Mouse (Mus musculus) heart, postnatal 0 days (tissue): ENCODE data around the gene Zfp931. TPM values are rescaled to one million over a fixed set of nuclear protein-coding genes. Genes with fewer than 3 reads are reported as not detected.

Source experiments
- ATAC-seq: fragments of 200-750 bp; cut with Nextera tagmentation; 2 replicates; pipeline ENCODE4 v1.8.0; 2017; ENCODE audit warnings: low read depth, moderate number of reproducible peaks, moderate library complexity; ENCODE audit not compliant: insufficient read depth
- DNase-seq: peaks from one replicate; pipeline ENCODE4 v3.0.0-alpha.2; 2016; ENCODE audit warnings: low spot score
- H3K27ac ChIP-seq: fragments of 300-500 bp; sonication (generic); 2 replicates; pipeline ENCODE4 v1.5.1; 2014; ENCODE audit warnings: low read depth, mild to moderate bottlenecking
- H3K27me3 ChIP-seq: fragments of 300-500 bp; sonication (generic); 2 replicates; pipeline ENCODE4 v1.6.1; 2014; ENCODE audit warnings: low read length, mixed read lengths; ENCODE audit not compliant: control insufficient read depth, insufficient read depth
- H3K36me3 ChIP-seq: fragments of 300-500 bp; sonication (generic); replicated peaks from 2 replicates; pipeline ENCODE4 v1.6.1; 2014; ENCODE audit warnings: low read length, mixed read lengths; ENCODE audit not compliant: control insufficient read depth, insufficient read depth
- H3K4me1 ChIP-seq: fragments of 300-500 bp; sonication (generic); 2 replicates; pipeline ENCODE4 v1.6.1; 2014; ENCODE audit warnings: antibody characterized with exemption; ENCODE audit not compliant: control insufficient read depth, insufficient read depth
- H3K4me2 ChIP-seq: fragments of 300-500 bp; sonication (generic); 2 replicates; pipeline ENCODE4 v1.6.1; 2014; ENCODE audit warnings: low read depth, mild to moderate bottlenecking, low read length, moderate library complexity
- H3K4me3 ChIP-seq: fragments of 300-500 bp; sonication (generic); 2 replicates; pipeline ENCODE4 v1.5.1; 2014; ENCODE audit warnings: low read depth, low read length
- H3K9ac ChIP-seq: fragments of 300-500 bp; sonication (generic); replicated peaks from 2 replicates; pipeline ENCODE4 v1.6.1; 2014; ENCODE audit warnings: low read depth, low read length, mixed read lengths
- H3K9me3 ChIP-seq: fragments of 300-500 bp; sonication (generic); replicated peaks from 2 replicates; pipeline ENCODE4 v1.6.1; 2016; ENCODE audit warnings: low read length; ENCODE audit not compliant: control insufficient read depth
- CTCF ChIP-seq: IDR thresholded peaks from 2 replicates; pipeline ENCODE4 v1.5.1; 2016; ENCODE audit warnings: antibody characterized with exemption, control low read depth, low read depth
- EP300 ChIP-seq: IDR thresholded peaks from 2 replicates; pipeline ENCODE4 v1.6.1; 2016; ENCODE audit warnings: antibody characterized with exemption, low read depth
- WGBS: fragments of 180-500 bp; shearing (Covaris S2); extraction: QIAGEN DNeasy Blood & Tissue Kit; methylation state at CpG from one replicate; pipeline ENCODE4 v1.1.7; 2014; 5-methylcytosine and 5-hydroxymethylcytosine counted together
- polyA plus RNA-seq: library from polyadenylated mRNA; unstranded; fragments of >200 nt; fragmentation: Nextera tagmentation; extraction: Ambion mirVana; gene quantifications from 2 replicates; pipeline ENCODE4 v1.2.1, GENCODE M21; 2015
- total RNA-seq: library from RNA; depleted of rRNA; stranded (reverse); fragments of >200 nt; gene quantifications from 2 replicates; pipeline ENCODE4 v1.2.3, GENCODE M21; 2014; ENCODE audit warnings: low replicate concordance

The Zfp931 gene
- total and polyA plus RNA-seq, 2 experiments from 2014 or later = 7.7 to 9.7 TPM

DNA sequence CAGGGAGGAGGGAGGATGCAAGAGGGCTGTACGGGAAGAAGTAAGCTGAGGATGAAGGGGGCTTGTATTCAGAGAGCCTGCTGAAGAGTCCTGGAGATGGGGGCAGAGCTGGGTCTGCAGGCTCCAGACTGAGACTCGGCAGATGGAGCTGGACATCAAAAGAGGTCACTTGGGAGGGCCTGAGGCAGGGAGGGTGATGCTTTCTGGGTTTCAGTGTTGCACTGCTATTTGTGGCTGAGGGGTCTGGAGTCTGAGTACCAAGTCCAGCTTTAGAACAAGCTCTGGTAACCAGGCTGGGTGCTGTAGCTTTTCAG, 43.1 kb upstream of the Zfp931 start:
- H3K9ac ChIP-seq = no peak overlapping the region
- DNase-seq = no peak
- no peak overlapping the region for H3K4me2 ChIP-seq
- peaks cover 36% of the 10 kb centered on the region for H3K27me3 ChIP-seq
- no peaks in the 10 kb centered on the region for H3K9me3 ChIP-seq
- no peak for ATAC-seq
- 39% methylated on average over 2 of the region's 2 CpGs for WGBS
- H3K27ac ChIP-seq = no peak overlapping the region
- no peaks in the 10 kb centered on the region for H3K36me3 ChIP-seq
- H3K4me3 ChIP-seq = no peak overlapping the region
- peaks cover 5% of the 10 kb centered on the region; the same call in 1 of the 2 replicates for H3K4me1 ChIP-seq
- no peak for TF ChIP-seq CTCF
- no peak for TF ChIP-seq EP300

GRCm38 (mm10) chr2:178120651-178121374, 42.5 kb upstream of the Zfp931 start:
- 77% methylated on average over 8 of the region's 8 CpGs for WGBS
- Histone ChIP-seq H3K27me3 (peaks cover 36% of the 10 kb centered on the region), H3K4me3 (no peak overlapping the region), H3K4me1 (peaks cover 5% of the 10 kb centered on the region; the same call in 1 of the 2 replicates), H3K9me3 (no peaks in the 10 kb centered on the region), H3K36me3 (no peaks in the 10 kb centered on the region), H3K9ac (no peak overlapping the region), H3K27ac (no peak overlapping the region), H3K4me2 (no peak overlapping the region)
- ATAC-seq (no peak), DNase-seq (no peak)
- TF ChIP-seq CTCF = no peak
- no peak for TF ChIP-seq EP300

DNA sequence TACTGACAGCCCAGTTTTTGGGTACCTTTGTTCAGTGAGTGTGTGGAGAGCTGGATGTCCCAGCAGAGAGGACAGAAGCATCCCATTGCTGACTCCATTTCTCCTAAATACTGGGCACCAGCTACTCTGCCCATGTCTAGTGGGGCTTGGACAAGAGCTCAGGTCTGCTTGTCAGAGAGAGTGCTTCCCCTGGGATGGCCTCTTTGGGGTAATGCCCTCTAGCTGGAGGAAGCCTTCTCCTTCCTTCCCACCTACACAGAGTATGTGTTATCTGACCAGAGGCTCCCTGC, 42.0 kb upstream of the Zfp931 start:
- TF ChIP-seq CTCF = no peak
- no peak for TF ChIP-seq EP300
- Histone ChIP-seq H3K4me2 (no peak overlapping the region), H3K4me1 (peaks cover 5% of the 10 kb centered on the region; the same call in 1 of the 2 replicates), H3K4me3 (no peak overlapping the region), H3K9ac (no peak overlapping the region), H3K27ac (no peak overlapping the region), H3K27me3 (peaks cover 36% of the 10 kb centered on the region), H3K36me3 (no peaks in the 10 kb centered on the region), H3K9me3 (no peaks in the 10 kb centered on the region)
- DNase-seq (no peak), ATAC-seq (no peak)

DNA sequence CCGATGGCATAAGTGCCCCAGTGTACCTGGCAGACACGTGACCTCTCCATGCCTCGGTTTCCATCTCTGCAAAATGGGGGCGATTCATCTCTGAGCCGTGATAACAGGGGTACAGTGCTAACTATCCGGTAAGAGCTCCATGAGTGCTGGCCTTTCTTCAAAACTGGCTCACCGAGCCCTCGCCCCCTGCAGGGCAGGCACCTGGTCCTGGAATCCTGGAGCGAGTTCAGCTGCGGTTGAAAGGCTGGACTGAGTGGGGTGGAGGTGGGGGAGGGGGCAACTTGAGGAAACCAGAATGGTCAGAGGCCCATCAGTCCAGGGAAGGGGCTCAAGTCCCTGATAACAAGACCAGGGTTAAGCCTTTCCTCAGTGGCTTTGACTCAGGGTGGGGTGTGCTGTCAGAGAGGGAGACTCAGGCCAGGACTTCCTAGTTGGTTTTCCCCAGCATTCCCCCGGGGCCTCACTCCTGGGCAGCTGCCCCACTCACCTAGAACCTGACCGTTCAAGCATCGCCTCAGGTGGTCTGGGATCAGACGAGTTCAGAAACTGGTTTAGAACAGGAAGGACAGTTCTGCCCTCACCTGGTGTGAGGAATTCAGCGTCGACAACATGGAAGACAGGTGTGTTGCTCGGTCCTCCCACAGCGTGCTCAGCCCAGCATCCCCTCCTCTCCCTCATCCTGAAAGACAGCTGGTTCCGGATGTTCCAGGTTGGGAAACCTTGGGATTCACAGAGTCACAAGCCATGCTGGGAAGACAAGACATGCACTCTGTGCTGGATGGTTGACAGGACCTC, 41.5 kb upstream of the Zfp931 start:
- H3K36me3 ChIP-seq = no peaks in the 10 kb centered on the region
- peaks cover 36% of the 10 kb centered on the region for H3K27me3 ChIP-seq
- no peak overlapping the region for H3K27ac ChIP-seq
- ATAC-seq (no peak), DNase-seq (no peak)
- H3K9me3 ChIP-seq = no peaks in the 10 kb centered on the region
- WGBS = 20% methylated on average over 19 of the region's 19 CpGs
- H3K4me3 ChIP-seq = 0 out of 2 replicates have a peak overlapping the region, but pooled peaks have one; percentile 44
- TF ChIP-seq CTCF (no peak), EP300 (no peak)
- no peak overlapping the region for H3K9ac ChIP-seq
- H3K4me2 ChIP-seq = peak overlapping the region; percentile 80
- H3K4me1 ChIP-seq = peaks cover 5% of the 10 kb centered on the region; the same call in 1 of the 2 replicates

DNA sequence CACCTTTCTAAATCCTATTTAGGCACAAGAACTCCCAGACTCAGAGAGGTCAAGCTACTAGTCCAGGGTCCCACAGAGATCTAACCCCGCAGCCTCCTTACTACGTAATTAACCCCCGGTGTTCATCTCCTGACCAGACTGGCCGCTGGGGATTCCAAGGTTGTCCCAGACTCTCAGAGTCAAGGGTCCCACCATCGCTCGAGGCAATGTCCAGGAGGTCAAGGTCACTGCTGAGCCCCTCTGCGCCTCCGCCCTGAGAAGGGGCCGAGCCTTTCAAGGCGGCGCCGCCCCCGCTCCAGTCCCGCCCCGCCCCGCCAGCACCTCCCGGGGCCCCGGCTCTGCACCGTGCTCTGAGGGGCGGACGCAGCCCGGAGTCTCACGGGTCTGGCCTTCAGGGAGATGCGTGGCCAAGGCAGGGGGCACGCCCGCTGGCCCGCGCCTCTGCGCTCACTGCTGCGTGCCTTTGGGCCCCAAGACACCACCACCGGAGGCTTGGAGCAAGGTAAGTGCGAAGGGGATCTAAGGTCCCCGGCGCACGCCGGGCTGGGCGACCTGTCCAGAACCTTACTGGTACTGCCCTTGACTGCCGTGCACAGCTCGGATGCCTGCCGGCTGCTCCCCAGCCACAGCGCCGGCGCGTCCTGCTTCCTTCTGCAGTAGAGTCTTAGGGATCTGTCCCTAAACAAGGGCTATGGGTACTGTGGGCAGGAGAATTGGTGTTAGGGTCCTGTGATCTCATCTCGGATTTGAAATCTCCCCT, 40.7 kb upstream of the Zfp931 start, which contains the start of gene Phactr3:
Gene Phactr3, plus strand, starts transcription at position 175 of the 760 bp plus-strand sequence.
- Histone ChIP-seq H3K4me2 (peak within 1 kb of the TSS; percentile 80), H3K27ac (no peak within 1 kb of the TSS), H3K27me3 (peaks cover 36% of the 10 kb centered on the region), H3K9me3 (no peaks in the 10 kb centered on the region), H3K4me1 (peaks cover 5% of the 10 kb centered on the region; the same call in 1 of the 2 replicates), H3K36me3 (no peaks in the 10 kb centered on the region), H3K4me3 (peak within 1 kb of the TSS; percentile 44), H3K9ac (no peak within 1 kb of the TSS)
- DNase-seq = no peak
- TF ChIP-seq EP300 (no peak), CTCF (no peak)
- peak; percentile 28; the same call in 1 of the 2 replicates for ATAC-seq
- 3% methylated on average over 45 of the region's 45 CpGs for WGBS
